Mouse (Mus musculus) liver, embryonic 11.5 days (tissue): ENCODE measurements at regions not wholly inside any gene's neighbourhood (a gene's known extent, or its start where the extent isn't known, plus 50 kb on each side); places are given as distances from the start of the nearest gene placed in this dataset.

Experiments
- ATAC-seq: fragments of 200-750 bp; cut with Nextera tagmentation; replicated peaks from 2 replicates; pipeline ENCODE4 v1.8.0; 2017; ENCODE audit warnings: moderate number of reproducible peaks, mild to moderate bottlenecking, moderate TSS enrichment, moderate library complexity; ENCODE audit not compliant: low FRiP score
- DNase-seq: peaks from one replicate; pipeline ENCODE4 v3.0.0-alpha.2; 2017; ENCODE audit warnings: low spot score
- H3K27ac ChIP-seq: fragments of 300-500 bp; sonication (generic); 2 replicates; pipeline ENCODE4 v1.5.1; 2014; ENCODE audit warnings: mild to moderate bottlenecking, low read depth, low read length, control low read depth
- H3K27me3 ChIP-seq: fragments of 300-500 bp; sonication (generic); replicated peaks from 2 replicates; pipeline ENCODE4 v1.6.1; 2014; ENCODE audit warnings: low read length, mixed read lengths; ENCODE audit not compliant: control insufficient read depth, insufficient read depth
- H3K36me3 ChIP-seq: fragments of 300-500 bp; sonication (generic); 2 replicates; pipeline ENCODE4 v1.6.1; 2014; ENCODE audit warnings: mild to moderate bottlenecking, low read length, moderate library complexity, mixed read lengths; ENCODE audit not compliant: control insufficient read depth, insufficient read depth
- H3K4me1 ChIP-seq: fragments of 300-500 bp; sonication (generic); replicated peaks from 2 replicates; pipeline ENCODE4 v1.6.1; 2014; ENCODE audit warnings: low read length, mixed read lengths; ENCODE audit not compliant: control insufficient read depth, insufficient read depth
- H3K4me2 ChIP-seq: fragments of 300-500 bp; sonication (generic); 2 replicates; pipeline ENCODE4 v1.6.1; 2014; ENCODE audit warnings: mild to moderate bottlenecking, control low read depth, moderate library complexity
- H3K4me3 ChIP-seq: fragments of 300-500 bp; sonication (generic); 2 replicates; pipeline ENCODE4 v1.5.1; 2014; ENCODE audit warnings: low read depth, low read length, control low read depth
- H3K9ac ChIP-seq: fragments of 300-500 bp; sonication (generic); 2 replicates; pipeline ENCODE4 v1.6.1; 2014; ENCODE audit warnings: low read depth, low read length, control low read depth
- H3K9me3 ChIP-seq: fragments of 300-500 bp; sonication (generic); 2 replicates; pipeline ENCODE4 v1.6.1; 2016; ENCODE audit warnings: low read length, inconsistent platforms, mixed read lengths; ENCODE audit not compliant: control insufficient read depth
- WGBS: fragments of 180-500 bp; shearing (Covaris S2); extraction: QIAGEN DNeasy Blood & Tissue Kit; methylation state at CpG from one replicate; pipeline ENCODE4 v1.1.7; 2014; 5-methylcytosine and 5-hydroxymethylcytosine counted together

DNA sequence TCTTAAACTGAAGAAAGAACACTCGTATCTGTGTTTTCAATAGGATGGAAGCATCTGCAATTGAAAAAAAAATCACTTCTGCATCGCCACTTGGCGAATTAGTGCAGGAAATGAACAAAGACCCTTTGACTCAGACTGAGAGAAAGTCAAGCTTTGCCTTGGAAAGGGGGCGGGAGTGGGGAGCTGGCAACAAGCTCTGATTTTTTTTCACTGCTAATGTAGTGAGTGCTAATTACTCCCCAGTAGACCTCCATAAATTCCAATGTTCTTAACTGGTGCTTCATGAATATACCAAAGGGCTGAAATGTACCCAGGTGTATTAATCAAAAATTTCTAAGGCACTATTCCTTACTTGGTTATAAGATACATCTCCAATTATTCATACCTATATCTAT is 597.0 kb upstream of the Stxbp6 start:
- no peaks in the 10 kb centered on the region for H3K27me3 ChIP-seq
- H3K9ac ChIP-seq = no peak overlapping the region
- no peaks in the 10 kb centered on the region for H3K9me3 ChIP-seq
- H3K4me2 ChIP-seq = no peak overlapping the region
- DNase-seq = no peak
- WGBS = 72% methylated on average over 4 of the region's 4 CpGs
- ATAC-seq = no peak
- H3K27ac ChIP-seq = no peak overlapping the region
- no peaks in the 10 kb centered on the region for H3K4me1 ChIP-seq
- no peaks in the 10 kb centered on the region for H3K36me3 ChIP-seq
- no peak overlapping the region for H3K4me3 ChIP-seq

DNA sequence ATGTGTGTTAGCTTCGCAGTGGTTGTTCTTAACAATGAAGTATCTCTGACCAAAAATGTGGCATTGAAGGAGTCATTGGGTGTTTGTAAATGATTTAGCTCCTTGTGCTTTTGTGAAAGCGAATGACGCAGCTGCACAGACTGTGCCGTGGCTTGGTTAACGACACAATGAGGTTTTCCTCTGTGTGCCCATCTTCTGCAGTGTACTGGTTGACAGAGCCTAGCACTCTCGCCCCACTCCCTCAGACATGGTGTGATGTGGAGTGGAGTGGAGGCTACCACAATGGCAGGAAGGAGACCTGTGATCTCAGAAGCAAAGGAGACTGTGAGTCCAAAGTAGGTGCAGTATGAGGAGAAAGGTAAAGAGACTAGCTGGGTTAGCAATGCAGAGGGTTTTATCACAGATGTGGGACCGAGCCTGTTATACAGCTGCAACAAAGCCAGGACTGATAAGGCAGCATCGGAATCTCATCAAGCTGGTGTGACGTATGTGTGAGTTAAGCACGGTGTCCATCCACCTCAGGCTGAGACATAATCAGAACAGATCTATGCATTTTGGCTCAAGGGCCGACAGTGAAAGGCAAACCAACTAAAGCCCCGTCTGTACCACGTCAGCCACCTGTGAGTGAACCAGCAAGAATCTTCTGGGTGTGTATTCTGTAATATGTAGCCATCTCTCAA is 596.5 kb upstream of the Stxbp6 start:
- Histone ChIP-seq H3K4me2 (no peak overlapping the region), H3K9ac (no peak overlapping the region), H3K27me3 (no peaks in the 10 kb centered on the region), H3K9me3 (no peaks in the 10 kb centered on the region), H3K4me3 (no peak overlapping the region), H3K27ac (no peak overlapping the region), H3K36me3 (no peaks in the 10 kb centered on the region), H3K4me1 (no peaks in the 10 kb centered on the region)
- no peak for ATAC-seq
- no peak for DNase-seq
- WGBS = 73% methylated on average over 13 of the region's 13 CpGs

DNA sequence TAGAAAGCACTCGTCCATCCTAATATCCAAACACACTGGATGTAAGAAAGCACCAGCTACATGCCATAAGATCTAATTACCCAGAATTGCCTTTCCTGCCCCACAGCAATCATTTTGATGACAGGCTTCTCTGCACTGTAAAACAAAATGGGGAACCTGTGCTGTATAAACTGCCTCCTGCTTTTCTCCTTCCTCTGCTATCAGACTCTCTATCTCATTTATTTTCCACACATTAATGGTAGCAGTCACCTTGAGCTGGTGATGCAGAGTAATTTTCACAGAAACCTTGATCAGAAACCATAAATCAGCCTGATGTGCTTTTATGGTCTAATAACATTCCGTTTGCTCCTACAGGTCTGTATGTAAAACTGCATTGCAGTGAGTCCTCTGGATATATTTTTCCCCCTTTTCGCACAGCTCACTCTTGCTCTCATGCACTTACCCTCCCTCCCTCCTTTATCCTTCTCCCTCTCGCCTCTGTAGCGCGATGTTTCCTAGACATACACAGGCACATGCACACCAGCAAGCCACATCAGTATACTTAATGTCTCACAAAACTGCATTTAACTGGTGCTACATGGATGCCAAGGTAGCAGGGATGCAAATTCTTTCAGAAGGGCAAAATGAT is 595.9 kb upstream of the Stxbp6 start:
- no peak for DNase-seq

DNA sequence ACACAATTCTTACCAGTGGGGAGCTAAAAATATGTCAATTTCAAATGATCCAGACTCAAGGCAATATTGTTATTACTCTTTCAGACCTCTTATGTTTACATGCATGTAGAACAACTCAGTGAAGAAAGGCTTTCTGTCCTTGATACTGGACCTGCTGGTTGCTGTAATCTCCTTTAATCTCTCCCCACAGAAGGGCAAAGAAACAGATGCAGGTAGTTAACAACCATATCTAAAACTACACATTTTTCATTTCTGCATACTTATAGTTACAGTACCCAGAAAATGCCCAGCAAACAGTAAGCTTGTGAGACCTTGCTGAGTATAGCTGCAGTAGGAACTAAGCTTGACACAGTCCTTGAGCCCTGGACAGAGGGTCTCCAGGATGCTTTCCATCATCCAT is 585.1 kb upstream of the Stxbp6 start:
- Histone ChIP-seq H3K36me3 (no peaks in the 10 kb centered on the region), H3K4me3 (no peak overlapping the region), H3K4me2 (no peak overlapping the region), H3K4me1 (no peaks in the 10 kb centered on the region), H3K27me3 (no peaks in the 10 kb centered on the region), H3K9me3 (no peaks in the 10 kb centered on the region), H3K27ac (no peak overlapping the region), H3K9ac (no peak overlapping the region)
- DNase-seq = no peak
- ATAC-seq = peak; percentile 36; the same call in 1 of the 2 replicates

More for the DNA sequence above, 595.9 kb upstream of the Stxbp6 start:
- no peak overlapping the region for H3K4me2 ChIP-seq
- 82% methylated on average over 6 of the region's 6 CpGs for WGBS
- no peak overlapping the region for H3K4me3 ChIP-seq
- H3K27me3 ChIP-seq = no peaks in the 10 kb centered on the region
- ATAC-seq = no peak
- H3K4me1 ChIP-seq = no peaks in the 10 kb centered on the region
- H3K9me3 ChIP-seq = no peaks in the 10 kb centered on the region
- H3K36me3 ChIP-seq = no peaks in the 10 kb centered on the region
- H3K9ac ChIP-seq = no peak overlapping the region
- H3K27ac ChIP-seq = no peak overlapping the region

DNA sequence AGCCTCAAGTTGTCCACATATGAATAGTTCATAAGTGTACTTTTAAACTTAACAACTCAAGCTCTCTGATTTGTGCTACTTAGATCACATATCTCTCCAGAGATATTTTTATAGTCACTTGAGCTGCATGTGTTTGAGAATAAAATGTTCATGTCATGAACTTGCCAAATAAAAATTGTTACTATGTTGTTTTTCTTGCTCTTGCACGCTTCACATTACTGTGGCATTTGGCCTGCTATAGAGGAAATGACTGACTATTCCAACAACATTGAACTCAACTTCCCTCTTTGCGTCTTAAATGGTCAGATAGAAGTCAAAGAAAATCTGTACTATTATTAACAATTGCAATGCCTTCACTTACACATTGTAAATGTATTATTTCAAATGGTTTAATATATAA is 582.1 kb upstream of the Stxbp6 start:
- WGBS = 75% methylated on average over 2 of the region's 2 CpGs
- ATAC-seq = no peak
- Histone ChIP-seq H3K4me2 (no peak overlapping the region), H3K9ac (no peak overlapping the region), H3K4me1 (no peaks in the 10 kb centered on the region), H3K36me3 (no peaks in the 10 kb centered on the region), H3K27ac (no peak overlapping the region), H3K27me3 (no peaks in the 10 kb centered on the region), H3K9me3 (no peaks in the 10 kb centered on the region), H3K4me3 (no peak overlapping the region)
- DNase-seq = no peak

DNA sequence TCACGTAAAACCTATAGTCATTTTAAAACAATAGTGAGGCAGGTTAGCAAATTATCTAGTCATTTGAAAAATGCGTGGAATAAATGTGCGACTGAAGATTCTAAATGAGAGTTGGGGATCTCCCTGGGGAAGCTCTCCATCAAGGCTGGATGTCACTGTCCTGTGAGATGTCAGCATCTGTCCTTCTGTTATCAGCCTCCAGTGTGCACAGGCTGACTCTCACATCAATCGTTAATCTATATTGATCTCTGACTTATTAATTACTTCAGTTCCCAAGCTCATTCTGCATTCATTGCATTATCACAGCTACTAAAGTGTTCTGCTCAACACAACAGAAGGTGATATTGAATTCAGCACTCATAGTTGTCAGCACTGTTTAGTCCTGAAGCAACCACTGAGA is 574.1 kb upstream of the Stxbp6 start:
- Histone ChIP-seq H3K4me2 (no peak overlapping the region), H3K9me3 (no peaks in the 10 kb centered on the region), H3K4me1 (no peaks in the 10 kb centered on the region), H3K4me3 (no peak overlapping the region), H3K27ac (no peak overlapping the region), H3K27me3 (no peaks in the 10 kb centered on the region), H3K9ac (no peak overlapping the region), H3K36me3 (no peaks in the 10 kb centered on the region)
- 80% methylated on average over 4 of the region's 4 CpGs for WGBS
- DNase-seq (no peak), ATAC-seq (no peak)

DNA sequence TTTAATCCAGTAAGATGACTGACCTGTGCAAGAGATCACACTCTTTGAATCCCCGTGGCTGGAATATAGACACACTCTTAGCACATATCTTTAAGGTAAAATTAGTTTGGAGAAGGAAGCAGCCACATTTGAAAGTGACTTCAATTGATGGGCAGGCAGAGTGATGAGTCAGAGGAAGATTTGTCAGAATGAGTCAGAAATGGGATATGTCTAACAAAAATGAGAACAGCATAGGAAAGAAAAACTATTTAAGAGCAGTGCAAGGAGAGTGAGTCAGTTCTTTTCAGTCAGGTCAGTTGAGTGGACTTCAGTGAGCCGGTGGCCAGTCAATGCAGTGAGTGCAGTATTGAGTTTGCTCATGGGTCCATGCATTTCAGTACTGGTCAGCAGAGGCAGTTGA is 569.7 kb upstream of the Stxbp6 start:
- Histone ChIP-seq H3K27me3 (no peaks in the 10 kb centered on the region), H3K9ac (no peak overlapping the region), H3K36me3 (no peaks in the 10 kb centered on the region), H3K4me3 (no peak overlapping the region), H3K9me3 (no peaks in the 10 kb centered on the region), H3K4me2 (no peak overlapping the region), H3K27ac (no peak overlapping the region), H3K4me1 (no peaks in the 10 kb centered on the region)
- DNase-seq (no peak), ATAC-seq (no peak)
- WGBS = 64% methylated on average over 2 of the region's 2 CpGs

DNA sequence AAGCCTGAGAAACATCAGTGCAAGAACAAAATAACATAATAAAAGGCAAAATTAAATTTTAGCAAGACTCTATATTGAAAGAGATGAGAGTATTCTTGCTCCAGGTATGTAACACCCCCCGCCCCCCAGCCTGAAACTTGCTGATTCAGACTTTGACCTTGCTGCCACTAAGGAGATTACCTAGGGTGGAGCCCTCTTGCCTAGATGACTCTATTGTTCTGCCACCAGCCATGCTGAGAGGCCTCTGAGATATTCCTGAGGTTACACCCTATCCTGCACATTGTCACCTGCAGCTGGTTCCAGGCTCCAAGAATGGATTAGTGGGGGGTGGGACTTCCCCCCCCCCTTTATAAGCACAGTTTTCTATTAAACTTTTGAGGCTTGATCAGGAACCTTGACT is 548.3 kb upstream of the Stxbp6 start:
- Histone ChIP-seq H3K4me1 (no peaks in the 10 kb centered on the region), H3K9ac (no peak overlapping the region), H3K9me3 (no peaks in the 10 kb centered on the region), H3K4me3 (no peak overlapping the region), H3K4me2 (no peak overlapping the region), H3K27me3 (no peaks in the 10 kb centered on the region), H3K36me3 (no peaks in the 10 kb centered on the region), H3K27ac (no peak overlapping the region)
- DNase-seq = no peak
- no peak for ATAC-seq
- WGBS = 63% methylated on average over 1 of the region's 1 CpGs

DNA sequence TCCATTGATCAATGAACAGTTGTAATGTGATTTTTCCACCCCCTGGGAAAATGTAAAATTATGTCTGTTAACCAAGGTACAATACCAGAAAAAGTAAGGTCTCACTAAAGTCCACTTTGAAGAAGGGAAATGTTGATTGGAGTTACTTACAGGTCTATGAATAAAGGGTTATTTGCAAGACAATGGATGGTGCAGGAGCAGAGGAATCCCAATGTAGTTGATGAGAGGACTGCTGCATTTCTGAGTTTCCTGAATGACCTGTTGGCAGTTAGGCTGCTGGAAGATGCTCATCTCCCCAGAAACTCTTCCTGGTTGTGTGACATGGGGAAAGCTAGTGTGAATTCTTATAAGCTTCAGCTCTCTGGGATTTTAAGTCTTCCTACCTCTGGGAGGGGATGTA is 545.5 kb upstream of the Stxbp6 start:
- no peak for ATAC-seq
- Histone ChIP-seq H3K4me1 (no peaks in the 10 kb centered on the region), H3K9ac (no peak overlapping the region), H3K9me3 (no peaks in the 10 kb centered on the region), H3K36me3 (no peaks in the 10 kb centered on the region), H3K27ac (no peak overlapping the region), H3K4me3 (no peak overlapping the region), H3K4me2 (no peak overlapping the region), H3K27me3 (no peaks in the 10 kb centered on the region)
- DNase-seq = no peak
